Mouse (Mus musculus) ES-CJ7 (cell line): ENCODE results near the gene Zcrb1.

Experiments
- DNase-seq: peaks from one replicate; pipeline ENCODE4 v3.0.0; 2011; ENCODE audit warnings: low read depth, low spot score

The Zcrb1 gene

DNA sequence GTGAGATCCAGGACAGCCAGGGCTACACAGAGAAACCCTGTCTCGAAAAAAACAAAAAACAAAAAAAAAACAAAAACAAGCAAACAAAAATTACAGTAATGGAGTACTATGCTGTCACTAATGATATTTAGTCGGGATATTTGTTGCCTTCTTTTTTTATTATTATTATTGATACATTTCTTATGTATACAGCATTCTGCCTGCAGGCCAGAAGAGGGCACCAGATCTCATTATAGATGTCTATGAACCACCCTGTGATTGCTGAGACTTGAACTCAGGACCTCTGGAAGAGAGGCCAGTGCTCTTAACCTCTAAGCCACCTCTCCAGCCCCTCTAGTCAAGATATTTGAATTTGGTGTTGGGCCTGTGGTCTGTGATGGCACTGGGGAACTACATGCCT is 26.3 kb downstream of the Zcrb1 start:
- DNase-seq = no peak

DNA sequence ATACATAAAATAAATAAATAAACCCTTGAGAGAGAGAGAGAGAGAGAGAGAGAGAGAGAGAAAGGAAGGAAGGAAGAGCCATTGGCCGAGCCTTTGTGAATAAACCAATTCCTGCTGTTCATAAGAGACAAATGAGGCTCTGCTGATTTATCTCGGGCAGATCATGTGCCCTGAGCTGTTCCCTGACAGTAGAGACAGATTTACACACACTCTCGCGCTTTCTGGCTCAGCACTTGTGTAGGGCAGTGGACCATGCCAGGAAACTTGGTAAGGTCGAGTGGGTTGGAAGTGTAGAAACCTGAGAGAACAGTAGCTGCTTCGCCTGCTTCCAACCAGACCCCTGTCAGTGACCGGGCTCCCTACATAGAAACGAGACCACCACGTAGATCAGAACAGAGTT is 29.6 kb downstream of the Zcrb1 start:
- DNase-seq = no peak

- no peak for DNase-seq
Observed at GRCm38 (mm10) chr15:93365561-93365960, 32.6 kb downstream of the Zcrb1 start.

DNA sequence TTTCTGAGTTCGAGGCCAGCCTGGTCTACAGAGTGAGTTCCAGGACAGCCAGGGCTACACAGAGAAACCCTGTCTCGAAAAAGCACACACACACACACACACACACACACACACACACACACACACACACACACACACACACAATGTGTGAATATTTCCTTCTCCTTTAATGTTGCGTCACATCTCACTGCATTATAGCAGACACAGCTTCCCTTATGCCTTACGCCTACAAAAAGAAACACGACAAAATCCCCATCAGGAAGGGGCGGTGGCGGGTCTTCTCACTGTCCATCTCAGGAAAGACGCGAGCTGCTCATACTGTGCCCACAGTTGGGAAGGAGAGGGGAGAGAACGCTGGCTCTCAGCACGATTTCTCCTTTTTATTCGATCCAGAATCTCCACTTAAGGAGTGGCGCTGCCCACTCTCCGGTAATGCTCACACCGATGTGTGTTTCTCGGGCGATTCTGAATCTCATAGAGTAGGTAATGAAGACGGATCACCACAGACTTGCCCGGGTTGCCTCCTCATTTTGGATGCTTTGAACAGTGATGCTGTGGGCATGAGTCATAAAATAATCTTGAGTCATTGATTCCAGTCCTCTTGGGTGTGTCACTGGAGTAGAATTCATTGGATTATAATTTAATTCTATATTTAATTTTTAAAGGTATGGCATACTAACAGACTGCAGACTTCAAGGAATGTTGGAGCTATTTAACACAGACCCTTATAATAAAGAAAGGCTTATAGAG is 39.6 kb downstream of the Zcrb1 start:
- DNase-seq = no peak

DNA sequence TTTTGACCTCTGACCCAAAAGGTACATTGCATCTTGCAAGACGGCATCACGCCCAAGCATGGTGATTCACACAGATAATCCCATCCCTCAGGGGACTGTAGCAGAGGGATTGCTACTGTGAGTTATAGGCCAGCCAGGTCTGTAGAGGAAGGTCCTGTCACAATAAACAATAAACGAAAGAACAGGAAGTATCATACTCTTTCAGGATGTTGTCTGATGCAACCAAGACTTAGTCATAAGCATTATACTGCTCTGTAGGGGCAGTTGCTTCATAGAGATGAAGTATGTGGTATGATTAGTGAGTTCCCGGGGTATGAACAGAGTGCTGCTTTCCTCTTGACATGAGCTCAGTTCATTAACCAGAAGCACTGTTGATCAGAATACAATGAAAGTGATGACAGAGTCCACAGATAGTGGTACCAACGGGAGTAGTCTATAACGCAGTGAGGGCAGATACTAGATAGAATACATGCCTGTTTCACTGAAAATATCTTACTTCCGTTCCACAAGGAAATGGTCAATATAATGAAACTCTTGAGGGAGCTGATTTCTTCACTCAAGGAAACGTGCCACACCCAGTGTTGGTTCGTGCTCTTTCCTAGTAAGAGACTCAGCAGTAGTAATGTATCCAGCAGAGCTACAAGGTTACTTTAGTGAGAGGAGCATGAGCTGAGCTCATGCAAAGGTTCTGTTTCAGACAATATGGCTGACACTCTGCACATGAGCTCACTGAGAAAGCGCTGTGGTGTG is 57.3 kb downstream of the Zcrb1 start:
- no peak for DNase-seq

- peak; percentile 72 for DNase-seq
Observed at GRCm38 (mm10) chr15:93336925-93337761, 61.0 kb downstream of the Zcrb1 start, which contains the start of gene Yaf2. Gene Yaf2 (minus strand): TSS chr15:93336935.

GRCm38 (mm10) chr15:93336658-93336924 is 61.5 kb downstream of the Zcrb1 start:
- DNase-seq = no peak
